Mouse (Mus musculus) spleen, adult 12 weeks (tissue): Measurements from ENCODE around the gene Snap29.

Experiments used
- DNase-seq: peaks from one replicate; pipeline ENCODE4 v3.0.0; 2022; ENCODE audit warnings: low spot score

Snap29 gene

GRCm38 (mm10) chr16:17474091-17474490 lies 68.3 kb downstream of the Snap29 start:
- no peak for DNase-seq

- DNase-seq = no peak
Observed at GRCm38 (mm10) chr16:17474761-17475160, 69.0 kb downstream of the Snap29 start.

DNA sequence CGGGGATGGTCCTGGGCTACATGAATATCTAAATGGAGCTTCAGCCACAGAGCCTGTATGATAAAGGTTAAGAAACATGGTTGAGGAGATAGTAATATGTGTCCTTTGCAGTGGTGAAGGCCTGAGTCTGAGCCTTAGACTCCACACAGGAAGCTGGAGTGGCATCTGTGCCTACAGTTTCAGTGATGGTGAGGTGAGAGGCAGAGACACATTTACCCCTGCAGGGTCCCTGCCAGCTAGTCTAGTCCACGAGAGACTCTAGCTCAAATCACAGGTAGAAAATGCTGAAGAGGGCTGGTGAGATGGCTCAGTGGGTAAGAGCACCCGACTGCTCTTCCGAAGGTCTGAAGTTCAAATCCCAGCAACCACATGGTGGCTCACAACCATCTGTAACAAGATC lies 69.5 kb downstream of the Snap29 start:
- no peak for DNase-seq

DNA sequence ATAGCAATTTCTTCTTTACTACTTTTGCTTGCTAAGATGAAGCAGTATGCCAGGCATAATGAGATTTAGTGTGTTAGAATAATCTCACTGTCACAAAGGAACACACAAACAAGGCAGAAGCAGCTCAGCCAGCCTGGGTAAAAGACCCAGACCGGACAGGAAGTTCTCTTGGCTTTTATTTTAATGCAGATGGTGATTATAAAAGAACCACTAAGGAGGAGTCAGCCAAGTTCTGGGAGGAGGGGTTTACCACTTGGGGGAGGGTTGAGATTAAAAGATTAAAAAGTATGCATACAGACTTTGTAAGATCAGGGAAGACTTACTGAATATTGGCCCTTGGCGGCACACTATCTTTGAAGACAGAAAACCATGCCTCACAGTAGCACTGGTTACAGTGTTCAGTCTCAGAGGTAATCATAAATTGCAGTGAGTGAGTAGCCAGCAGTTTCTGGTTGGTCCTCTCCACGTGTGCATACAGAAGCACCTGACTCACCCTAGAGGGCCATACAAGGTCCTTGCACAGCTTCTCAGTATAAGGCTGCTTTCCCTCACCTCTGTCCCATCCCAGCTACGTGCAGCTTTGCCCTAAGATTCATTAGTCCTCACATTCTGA lies 72.7 kb downstream of the Snap29 start:
- no peak for DNase-seq
